Mouse (Mus musculus): ENCODE results near the gene Arid1a.

The Arid1a gene

GRCm38 (mm10) chr4:133675594-133676016 lies 81.0 kb downstream of the Arid1a start:
- in situ Hi-C loops (cut with MboI), result loop anchor here (5.0 to 10.0 kb wide), 2 partner anchors 77 to 149 kb away; no protein-coding TSS in a partner anchor

- in situ Hi-C loops (cut with MboI), result loop anchor here (10.0 kb wide), 1 partner anchor 150 kb away; no protein-coding TSS in a partner anchor
These were observed 82.3 kb downstream of the Arid1a start for GRCm38 (mm10) chr4:133674331-133674695.

- in situ Hi-C loops (cut with MboI), result loop anchor here (10.0 kb wide), 1 partner anchor 151 kb away; no protein-coding TSS in a partner anchor
These were observed 82.8 kb downstream of the Arid1a start for GRCm38 (mm10) chr4:133673666-133674330.

GRCm38 (mm10) chr4:133672845-133673647 lies 83.5 kb downstream of the Arid1a start:
- in situ Hi-C loops (cut with MboI), result loop anchor here (10.0 kb wide), 1 partner anchor 152 kb away; no protein-coding TSS in a partner anchor

- in situ Hi-C loops (cut with MboI), result loop anchor here (10.0 kb wide), 1 partner anchor 153 kb away; no protein-coding TSS in a partner anchor
These were observed 84.4 kb downstream of the Arid1a start, which contains the start of gene Pigv for GRCm38 (mm10) chr4:133671881-133672844. Gene Pigv, minus strand, starts transcription at chr4:133672647.

GRCm38 (mm10) chr4:133671184-133671880 lies 85.2 kb downstream of the Arid1a start:
- in situ Hi-C loops (cut with MboI), result loop anchor here (10.0 kb wide), 1 partner anchor 153 kb away; no protein-coding TSS in a partner anchor

GRCm38 (mm10) chr4:133669652-133670210 lies 86.8 kb downstream of the Arid1a start:
- in situ Hi-C loops (cut with MboI), result loop anchor here (10.0 kb wide), 1 partner anchor 155 kb away; no protein-coding TSS in a partner anchor

GRCm38 (mm10) chr4:133668537-133668936 lies 88.0 kb downstream of the Arid1a start:
- in situ Hi-C loops (cut with MboI), result no loop called here

GRCm38 (mm10) chr4:133666199-133666598 lies 90.4 kb downstream of the Arid1a start:
- in situ Hi-C loops (cut with MboI), result no loop called here

- in situ Hi-C loops (cut with MboI), result no loop called here
These were observed 91.5 kb downstream of the Arid1a start for GRCm38 (mm10) chr4:133665118-133665517.

- in situ Hi-C loops (cut with MboI), result no loop called here
These were observed 93.6 kb downstream of the Arid1a start for GRCm38 (mm10) chr4:133662945-133663344.

- in situ Hi-C loops (cut with MboI), result no loop called here
These were observed 94.1 kb downstream of the Arid1a start for GRCm38 (mm10) chr4:133662421-133662820.

GRCm38 (mm10) chr4:133660193-133661155 lies 96.1 kb downstream of the Arid1a start:
- in situ Hi-C loops (cut with MboI), result no loop called here

GRCm38 (mm10) chr4:133659497-133660192 lies 96.9 kb downstream of the Arid1a start:
- in situ Hi-C loops (cut with MboI), result no loop called here

- in situ Hi-C loops (cut with MboI), result no loop called here
These were observed 97.8 kb downstream of the Arid1a start for GRCm38 (mm10) chr4:133658729-133659128.

- in situ Hi-C loops (cut with MboI), result no loop called here
These were observed 98.6 kb downstream of the Arid1a start for GRCm38 (mm10) chr4:133657829-133658458.

- in situ Hi-C loops (cut with MboI), result no loop called here
These were observed 99.6 kb downstream of the Arid1a start for GRCm38 (mm10) chr4:133656997-133657396.

- in situ Hi-C loops (cut with MboI), result no loop called here
These were observed 100.3 kb downstream of the Arid1a start for GRCm38 (mm10) chr4:133656294-133656693.

All from mature B cell (primary cell).